Mouse (Mus musculus) thymus, adult 2 months (tissue): ENCODE results near the gene Tmem167b. TPM values are rescaled to one million over a fixed set of nuclear protein-coding genes. Genes with fewer than 3 reads are reported as not detected.
A peak's percentile ranks its signal among the peaks of the same experiment; 100 is the strongest.

Experiments used
- DNase-seq: peaks from one replicate; pipeline ENCODE4 v3.0.0; 2021
- H3K27ac ChIP-seq: fragments of 200-500 bp; 2 replicates; pipeline ENCODE4 v1.5.1; 2012; ENCODE audit warnings: low read length, control low read depth; ENCODE audit not compliant: control insufficient read depth, insufficient read depth
- H3K27me3 ChIP-seq: fragments of 200-500 bp; 2 replicates; pipeline ENCODE4 v1.6.1; 2012; ENCODE audit warnings: mild to moderate bottlenecking, low read length, moderate library complexity, mixed read lengths; ENCODE audit not compliant: control insufficient read depth, insufficient read depth
- H3K36me3 ChIP-seq: fragments of 200-500 bp; 2 replicates; pipeline ENCODE4 v1.6.1; 2012; ENCODE audit warnings: mild to moderate bottlenecking, low read length, moderate library complexity; ENCODE audit not compliant: control insufficient read depth, insufficient read depth
- H3K4me1 ChIP-seq: fragments of 200-500 bp; replicated peaks from 2 replicates; pipeline ENCODE4 v1.6.1; 2012; ENCODE audit warnings: low read length; ENCODE audit not compliant: control insufficient read depth, insufficient read depth
- H3K4me3 ChIP-seq: fragments of 200-500 bp; 2 replicates; pipeline ENCODE4 v1.5.1; 2012; ENCODE audit warnings: mild to moderate bottlenecking, low read length, control low read depth, moderate library complexity; ENCODE audit not compliant: control insufficient read depth, insufficient read depth
- CTCF ChIP-seq: fragments of 200-500 bp; IDR thresholded peaks from 2 replicates; pipeline ENCODE4 v1.5.1; 2012; ENCODE audit warnings: mild to moderate bottlenecking, control low read depth, low read length, moderate library complexity, borderline replicate concordance; ENCODE audit not compliant: control insufficient read depth, poor library complexity, insufficient read depth; ENCODE audit errors: extremely low read depth
- POLR2A ChIP-seq: fragments of 200-500 bp; IDR thresholded peaks from 2 replicates; pipeline ENCODE4 v1.6.1; 2012; ENCODE audit warnings: mild to moderate bottlenecking, low read length, control low read depth, moderate library complexity; ENCODE audit not compliant: control insufficient read depth, poor library complexity, insufficient read depth; ENCODE audit errors: extremely low read depth
- WGBS: fragments of 180-500 bp; shearing (Covaris S2); methylation state at CpG from one replicate; pipeline ENCODE4 v1.1.7; 2018; 5-methylcytosine and 5-hydroxymethylcytosine counted together
- polyA plus RNA-seq: library from polyadenylated mRNA; depleted of rRNA; stranded (reverse); fragments of >200 nt; gene quantifications from 2 replicates; pipeline ENCODE4 v1.2.3, GENCODE M21; 2012

Tmem167b gene
- polyA plus RNA-seq, 1 experiment: 5.2 TPM

DNA sequence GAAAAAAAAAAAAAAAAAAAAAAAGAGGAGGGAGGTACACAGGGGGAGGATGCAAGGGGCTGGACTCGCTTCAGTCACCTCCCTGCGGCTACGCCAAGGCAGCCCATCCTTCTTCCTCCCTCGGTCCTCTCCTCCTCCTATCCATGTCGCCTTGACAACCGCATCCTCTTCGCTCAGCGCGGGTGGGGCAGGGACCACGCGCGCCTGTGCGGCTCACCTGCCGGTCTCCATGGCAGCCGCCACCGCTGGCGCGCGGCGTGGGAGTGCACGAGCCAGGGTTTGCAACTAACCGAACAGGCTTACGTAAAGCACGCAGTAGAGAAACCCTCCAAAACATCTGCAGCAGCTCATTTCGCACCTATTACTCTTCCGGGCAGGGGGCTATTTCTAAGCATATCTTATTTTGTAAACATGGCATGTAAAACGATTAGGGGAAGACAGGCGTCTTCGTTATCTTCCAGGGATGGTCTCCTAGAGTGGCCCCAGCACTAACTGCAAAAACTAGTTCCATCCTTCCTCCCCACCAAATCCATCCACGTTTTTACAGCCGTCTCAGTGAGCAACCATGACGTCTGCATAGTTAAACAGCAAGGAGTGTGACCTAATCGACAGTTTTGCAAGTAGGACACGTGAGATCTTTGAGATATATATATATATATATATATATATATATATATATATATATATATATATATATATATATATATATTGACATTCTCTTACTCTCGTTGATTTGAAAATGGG, 25.6 kb downstream of the Tmem167b start, which contains the start of gene 5330417C22Rik:
5330417C22Rik (minus strand) TSS at position 20 of the 744 bp plus-strand sequence.
- H3K36me3 ChIP-seq: no peaks in the 10 kb centered on the region
- no peak within 1 kb of the TSS for H3K27ac ChIP-seq
- peaks cover 4% of the 10 kb centered on the region; the same call in 1 of the 2 replicates for H3K4me1 ChIP-seq
- H3K27me3 ChIP-seq: no peaks in the 10 kb centered on the region; the same call in 1 of the 2 replicates
- 1% methylated on average over 35 of the region's 35 CpGs for WGBS
- no peak within 1 kb of the TSS for H3K4me3 ChIP-seq
- DNase-seq: peak; percentile 57
- no peak for TF ChIP-seq POLR2A
- peak; percentile 34; the same call in 1 of the 2 replicates for TF ChIP-seq CTCF

DNA sequence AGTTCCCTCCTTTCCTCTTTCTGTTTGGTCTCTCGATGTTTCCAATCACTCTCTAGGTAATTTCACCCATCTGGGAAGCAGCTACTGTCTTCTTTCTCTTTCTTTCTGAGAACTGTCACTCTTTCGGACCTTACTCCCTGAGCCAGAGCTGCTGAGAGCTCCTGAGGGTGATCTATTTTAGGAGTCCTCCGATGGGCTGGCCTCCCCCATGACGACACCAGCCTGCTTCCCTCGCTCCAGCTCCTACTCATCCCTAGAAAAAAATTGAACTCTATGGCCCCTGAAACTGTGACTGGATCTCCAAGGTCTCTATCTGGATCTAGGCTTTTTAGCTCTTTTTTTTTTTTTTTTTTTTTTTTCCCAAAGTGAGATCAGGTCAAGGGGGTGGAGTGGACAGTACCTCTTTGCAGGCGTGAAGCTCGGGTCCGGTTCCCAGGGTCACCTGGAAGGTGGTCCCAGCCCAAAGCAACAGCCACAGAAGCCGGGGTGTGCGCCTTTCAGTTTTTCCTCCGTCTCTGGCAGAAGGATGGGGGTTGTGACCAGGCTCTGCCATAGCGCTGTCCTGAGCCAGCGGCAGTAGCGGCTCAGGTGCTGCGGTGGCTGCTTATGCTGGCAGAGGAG, 26.3 kb downstream of the Tmem167b start:
- no peak for DNase-seq
- Histone ChIP-seq H3K27me3 (no peaks in the 10 kb centered on the region; the same call in 1 of the 2 replicates), H3K27ac (no peak overlapping the region), H3K36me3 (no peaks in the 10 kb centered on the region), H3K4me1 (peaks cover 4% of the 10 kb centered on the region; the same call in 1 of the 2 replicates), H3K4me3 (no peak overlapping the region)
- WGBS: 14% methylated on average over 15 of the region's 15 CpGs
- TF ChIP-seq POLR2A: no peak
- no peak for TF ChIP-seq CTCF

DNA sequence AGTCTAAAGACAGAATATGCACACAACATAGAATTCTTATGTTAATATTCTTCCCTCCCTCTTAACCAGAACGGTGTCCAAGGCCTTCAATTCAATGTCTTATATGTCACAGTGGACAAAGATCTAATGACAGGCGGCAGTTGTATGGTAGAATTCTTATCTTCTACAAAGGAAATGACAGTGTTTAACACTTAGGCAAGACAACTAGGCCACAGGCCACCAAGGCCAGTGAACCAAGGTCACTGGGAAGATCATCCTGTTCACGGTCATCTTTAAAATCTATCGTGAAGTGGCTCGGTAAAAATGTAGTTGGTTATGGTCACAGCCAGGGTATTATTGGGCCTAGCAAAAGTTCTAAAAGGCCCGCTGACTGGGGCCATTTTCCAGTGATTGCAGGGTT, 28.3 kb downstream of the Tmem167b start, which contains the start of gene 1700013F07Rik:
1700013F07Rik (plus strand) TSS at position 200 of the 400 bp plus-strand sequence.
- no peak for DNase-seq
- no peak within 1 kb of the TSS for H3K4me3 ChIP-seq
- no peaks in the 10 kb centered on the region; the same call in 1 of the 2 replicates for H3K27me3 ChIP-seq
- H3K36me3 ChIP-seq: no peaks in the 10 kb centered on the region
- H3K27ac ChIP-seq: no peak within 1 kb of the TSS
- H3K4me1 ChIP-seq: peaks cover 4% of the 10 kb centered on the region; the same call in 1 of the 2 replicates
- TF ChIP-seq POLR2A (no peak), CTCF (no peak)
- WGBS: 94% methylated on average over 6 of the region's 6 CpGs

DNA sequence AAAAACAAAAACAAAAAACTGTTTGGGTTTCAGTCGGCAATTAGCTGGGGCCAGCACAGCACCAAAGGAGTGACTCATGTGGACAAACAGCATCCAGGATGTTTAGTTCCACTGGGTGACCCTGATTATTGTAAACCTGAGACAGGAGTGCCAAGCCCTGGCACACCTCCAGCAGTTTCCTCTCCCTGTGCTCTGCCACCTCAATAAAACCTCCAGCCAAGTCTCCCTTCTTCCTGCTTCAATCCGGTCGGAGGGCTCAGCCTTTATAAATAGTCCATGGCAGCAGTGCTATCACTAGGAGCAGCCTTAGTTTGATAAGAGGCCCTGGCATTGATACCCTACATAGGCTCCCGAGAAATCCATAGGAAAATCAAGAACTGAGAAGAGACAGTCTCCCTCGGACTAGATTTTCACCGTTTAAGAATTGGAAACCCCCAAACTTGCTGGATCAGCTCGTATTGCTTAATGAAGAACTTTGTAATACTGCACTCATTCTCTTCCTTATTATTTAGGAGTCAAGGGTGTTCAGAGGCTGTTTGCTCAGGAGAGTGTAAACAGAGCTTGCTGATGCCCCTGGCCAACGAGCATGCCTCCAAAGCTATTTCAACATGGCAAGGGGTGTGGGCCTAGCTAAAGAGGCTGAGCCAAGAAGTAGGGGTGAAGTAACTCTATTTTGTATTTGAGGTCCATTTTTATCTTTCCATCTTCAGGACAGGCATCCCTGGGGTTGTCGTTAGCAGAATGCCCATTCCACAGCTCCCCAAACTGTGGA, 29.0 kb downstream of the Tmem167b start:
- TF ChIP-seq CTCF (no peak), POLR2A (no peak)
- Histone ChIP-seq H3K4me1 (peaks cover 4% of the 10 kb centered on the region; the same call in 1 of the 2 replicates), H3K27ac (no peak overlapping the region), H3K36me3 (no peaks in the 10 kb centered on the region), H3K4me3 (no peak overlapping the region), H3K27me3 (no peaks in the 10 kb centered on the region; the same call in 1 of the 2 replicates)
- DNase-seq: no peak
- 83% methylated on average over 9 of the region's 9 CpGs for WGBS

DNA sequence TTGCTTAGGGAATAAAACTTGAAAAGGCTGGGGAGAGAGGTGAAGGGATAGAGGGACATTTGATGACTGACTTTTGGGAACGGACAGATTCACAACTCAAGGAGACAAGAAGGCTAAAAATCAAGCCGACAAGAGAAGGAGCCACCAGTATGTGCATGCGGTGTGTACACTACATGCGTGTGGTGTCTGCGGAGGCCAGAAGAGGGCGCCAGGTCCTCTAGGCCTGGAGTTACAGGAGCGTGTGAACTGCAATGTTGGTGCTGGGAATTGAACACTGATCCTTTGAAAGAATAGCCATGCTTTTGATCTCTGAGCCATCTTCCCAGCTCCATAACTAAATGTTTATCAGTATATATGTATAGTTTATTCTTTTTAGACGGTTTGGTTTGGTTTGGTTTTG, 33.8 kb downstream of the Tmem167b start:
- Histone ChIP-seq H3K27me3 (no peaks in the 10 kb centered on the region), H3K27ac (no peak overlapping the region), H3K4me3 (no peak overlapping the region), H3K4me1 (no peaks in the 10 kb centered on the region), H3K36me3 (no peaks in the 10 kb centered on the region)
- DNase-seq: no peak
- WGBS: 95% methylated on average over 8 of the region's 8 CpGs
- no peak for TF ChIP-seq CTCF
- no peak for TF ChIP-seq POLR2A

DNA sequence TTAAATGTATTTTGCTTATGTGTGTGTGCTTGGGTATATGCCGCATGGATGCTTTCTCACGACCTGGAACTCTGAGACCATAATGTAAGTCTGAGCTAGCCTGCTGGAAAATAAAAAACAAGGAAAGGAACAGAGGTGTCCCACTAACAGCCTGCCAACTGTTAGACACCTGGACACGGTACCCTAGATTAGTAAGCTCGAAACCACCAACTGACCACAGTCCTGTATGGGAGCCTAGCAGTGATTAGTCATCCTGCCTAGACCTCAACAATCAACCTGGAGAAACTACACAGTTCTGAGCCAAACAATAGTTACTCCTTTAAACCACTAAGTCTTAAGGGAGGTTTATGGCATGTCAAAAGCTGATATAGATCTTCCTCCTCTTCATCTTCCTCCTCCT, 38.9 kb downstream of the Tmem167b start:
- 62% methylated on average over 4 of the region's 4 CpGs for WGBS
- DNase-seq: no peak
- no peak for TF ChIP-seq POLR2A
- no peak for TF ChIP-seq CTCF
- H3K27me3 ChIP-seq: no peaks in the 10 kb centered on the region
- no peak overlapping the region for H3K27ac ChIP-seq
- H3K4me1 ChIP-seq: no peaks in the 10 kb centered on the region
- no peaks in the 10 kb centered on the region for H3K36me3 ChIP-seq
- no peak overlapping the region for H3K4me3 ChIP-seq
